Mouse (Mus musculus) R1 (cell line): ENCODE measurements around the gene Nexn.

Experiments
- DNase-seq: peaks from one replicate; pipeline ENCODE4 v3.0.0-alpha.2; 2018; ENCODE audit warnings: low read depth, low spot score

The Nexn gene

GRCm38 (mm10) chr3:152238836-152239235 lies 27.3 kb downstream of the Nexn start:
- DNase-seq = peak; percentile 44

GRCm38 (mm10) chr3:152235805-152236204 lies 30.3 kb downstream of the Nexn start:
- no peak for DNase-seq

GRCm38 (mm10) chr3:152235238-152235637 lies 30.9 kb downstream of the Nexn start:
- no peak for DNase-seq

- DNase-seq = peak; percentile 84
Measured at GRCm38 (mm10) chr3:152231333-152232100, 34.6 kb downstream of the Nexn start.

- no peak for DNase-seq
Measured at GRCm38 (mm10) chr3:152229271-152229670, 36.9 kb downstream of the Nexn start.

- DNase-seq = no peak
Measured at GRCm38 (mm10) chr3:152228843-152229242, 37.3 kb downstream of the Nexn start.

GRCm38 (mm10) chr3:152225906-152226305 lies 40.2 kb downstream of the Nexn start:
- DNase-seq = no peak

- no peak for DNase-seq
Measured at GRCm38 (mm10) chr3:152224918-152225317, 41.2 kb downstream of the Nexn start.

GRCm38 (mm10) chr3:152213416-152213815 lies 52.7 kb downstream of the Nexn start:
- DNase-seq = no peak

GRCm38 (mm10) chr3:152211731-152212279 lies 54.3 kb downstream of the Nexn start:
- no peak for DNase-seq

GRCm38 (mm10) chr3:152210728-152211391 lies 55.3 kb downstream of the Nexn start:
- peak; percentile 84 for DNase-seq

GRCm38 (mm10) chr3:152209967-152210634 lies 56.0 kb downstream of the Nexn start, which contains the start of the genes Dnajb4 and Fubp1:
Dnajb4 (minus strand) TSS chr3:152210302.
Fubp1 (plus strand) TSS chr3:152210422.
- DNase-seq = peak; percentile 98

GRCm38 (mm10) chr3:152209177-152209966 lies 56.8 kb downstream of the Nexn start:
- peak; percentile 76 for DNase-seq

GRCm38 (mm10) chr3:152208096-152208885 lies 57.9 kb downstream of the Nexn start:
- DNase-seq = no peak

- DNase-seq = no peak
Measured at GRCm38 (mm10) chr3:152207156-152207555, 59.0 kb downstream of the Nexn start.

GRCm38 (mm10) chr3:152204577-152204976 lies 61.6 kb downstream of the Nexn start:
- DNase-seq = no peak

- no peak for DNase-seq
Measured at GRCm38 (mm10) chr3:152203996-152204395, 62.2 kb downstream of the Nexn start.

GRCm38 (mm10) chr3:152203411-152203810 lies 62.7 kb downstream of the Nexn start:
- DNase-seq = no peak

GRCm38 (mm10) chr3:152202942-152203341 lies 63.2 kb downstream of the Nexn start:
- no peak for DNase-seq

- no peak for DNase-seq
Measured at GRCm38 (mm10) chr3:152201651-152202050, 64.5 kb downstream of the Nexn start.
